Mouse (Mus musculus): ENCODE data around the gene Crybb2. TPM values are rescaled to one million over a fixed set of nuclear protein-coding genes. Genes with fewer than 3 reads are reported as not detected.

The Crybb2 gene
- total RNA-seq, 2 experiments from 2014 or later = not detected

DNA sequence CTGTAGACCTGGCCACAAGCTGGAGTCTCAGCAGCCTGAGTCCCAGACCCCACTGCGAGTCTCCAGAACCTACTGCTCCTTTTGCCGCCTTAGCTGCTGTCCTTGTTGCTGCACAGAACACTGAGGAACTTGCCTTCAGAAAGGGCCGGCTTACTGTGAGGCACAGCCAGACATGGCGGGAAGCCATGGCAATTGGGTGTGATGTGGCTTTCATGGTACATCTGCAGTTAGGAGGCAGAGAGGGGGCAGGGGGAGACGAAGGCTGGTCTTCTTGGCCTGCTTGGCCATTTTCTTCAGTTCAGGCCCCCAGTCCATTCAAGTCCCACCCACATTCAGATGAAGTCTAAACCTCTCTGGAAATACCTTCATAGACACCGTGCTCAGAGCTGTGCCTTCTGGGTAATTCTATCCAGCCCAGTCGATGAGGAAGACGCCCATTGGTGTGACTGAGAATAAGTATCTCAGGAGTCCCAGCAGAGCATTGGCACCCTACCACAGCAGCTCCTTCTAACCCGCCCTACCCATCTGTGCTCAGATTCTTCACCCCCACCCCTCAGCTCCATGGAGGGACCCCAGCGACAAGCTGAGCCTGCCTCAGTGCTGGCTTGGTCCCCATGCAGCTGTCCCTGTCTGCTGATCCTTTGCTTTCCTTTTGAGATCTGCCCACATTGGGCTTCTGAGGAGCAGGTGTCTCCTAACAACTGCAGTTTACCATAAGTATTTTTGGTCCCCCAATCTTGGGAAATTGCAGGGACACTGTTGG is 24.2 kb downstream of the Crybb2 start:
- DNase-seq (ENCODE audit: extremely low spot score in 1 of 2, low spot score in 2 of 2) = peak; percentile 55 to 63
- intact Hi-C loops (cut with DNase I) = loop anchor here (5.0 kb wide), 1 partner anchor 108 kb away; no protein-coding TSS in a partner anchor

DNA sequence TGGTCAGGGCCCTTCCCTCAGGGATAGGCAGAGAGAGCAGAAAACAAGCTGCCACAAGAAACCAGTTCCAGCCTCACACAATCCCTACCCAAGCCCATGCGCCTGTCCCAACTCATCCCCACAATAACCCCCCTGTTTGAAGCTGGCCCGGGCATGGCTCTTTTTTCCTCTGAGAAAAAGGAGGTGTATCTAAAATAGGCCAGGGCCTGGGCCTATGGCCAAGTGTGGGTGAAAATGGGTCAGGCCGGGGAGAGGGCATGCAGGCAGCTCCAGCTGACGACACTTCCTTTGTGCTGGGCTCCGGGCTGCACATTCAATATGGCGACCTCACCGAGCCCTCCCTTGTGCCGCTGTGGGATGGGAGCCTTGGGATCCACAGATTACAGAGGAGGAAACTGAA is 26.4 kb downstream of the Crybb2 start:
- intact Hi-C loops (cut with DNase I) = no loop called here
- DNase-seq (ENCODE audit: extremely low spot score in 1 of 2, low spot score in 2 of 2) = peak; percentile 52 to 69

DNA sequence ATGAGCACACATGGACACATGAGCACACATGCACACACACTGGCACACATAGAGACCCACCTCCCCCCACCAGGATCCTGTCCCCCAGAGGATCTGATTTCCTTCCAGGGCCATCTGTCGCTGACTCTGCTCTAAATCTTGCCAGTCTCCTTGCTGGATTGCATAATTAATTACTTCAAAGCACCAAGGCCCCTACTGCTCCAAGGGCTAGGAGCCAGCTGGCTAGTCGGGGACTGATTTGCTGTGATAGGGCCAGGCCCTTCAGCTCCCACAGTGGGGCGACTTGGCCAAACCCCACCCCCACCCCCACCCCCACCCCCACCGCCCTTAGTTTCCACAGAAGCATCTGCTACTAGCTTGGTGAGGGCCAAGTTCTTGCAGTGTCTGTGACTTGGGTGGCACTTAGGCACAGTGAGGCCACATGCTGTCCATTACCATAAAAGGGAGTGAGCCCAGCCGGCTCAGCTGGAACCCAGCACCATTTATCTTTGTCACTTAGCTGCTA is 28.3 kb downstream of the Crybb2 start:
- DNase-seq (ENCODE audit: extremely low spot score in 1 of 2, low spot score in 2 of 2) = peak; percentile 75 to 83
- intact Hi-C loops (cut with DNase I) = no loop called here

DNA sequence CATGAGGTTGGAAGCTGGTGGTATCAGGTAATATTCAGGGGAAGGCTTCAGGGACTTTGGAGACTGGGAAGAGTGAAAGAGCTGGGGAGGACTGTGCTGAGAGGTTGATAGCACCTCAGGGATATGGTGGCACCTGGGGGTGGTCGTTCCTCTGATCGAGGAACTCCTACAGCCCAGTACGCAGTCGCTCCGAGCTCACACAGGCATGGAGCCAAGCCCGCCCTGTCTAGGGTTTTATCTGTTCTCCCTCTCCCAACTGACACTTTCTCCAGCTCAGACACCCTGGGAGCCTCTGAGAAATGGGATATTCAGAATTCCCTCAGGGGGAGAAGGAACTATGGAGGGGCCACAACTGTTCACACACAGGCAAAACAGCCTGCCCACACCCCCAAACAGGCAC is 29.1 kb downstream of the Crybb2 start:
- intact Hi-C loops (cut with DNase I) = no loop called here
- DNase-seq (ENCODE audit: extremely low spot score in 1 of 2, low spot score in 2 of 2) = peak in 1 of 2 experiments; percentile 63

DNA sequence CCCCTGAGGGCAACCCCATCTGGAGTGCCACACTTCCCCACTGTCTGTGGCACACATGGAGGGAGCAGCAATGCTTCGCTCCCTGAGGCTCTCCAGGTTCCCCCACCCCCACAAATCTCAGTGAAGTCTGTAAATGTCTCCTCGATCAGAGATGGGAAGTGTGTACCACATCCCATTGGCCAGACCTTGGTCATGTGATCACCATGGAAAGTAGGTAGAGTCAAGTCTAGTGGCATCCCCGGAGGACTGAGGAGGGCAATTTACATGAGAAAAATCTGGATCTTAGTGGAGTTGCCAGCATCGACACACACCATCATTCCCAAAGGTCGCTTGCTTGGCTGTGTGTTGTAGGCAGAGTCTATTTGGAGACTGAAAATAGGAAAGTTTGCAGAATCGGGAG is 31.3 kb downstream of the Crybb2 start:
- intact Hi-C loops (cut with DNase I) = no loop called here
- no peak for DNase-seq (ENCODE audit: extremely low spot score in 1 of 2, low spot score in 2 of 2)

DNA sequence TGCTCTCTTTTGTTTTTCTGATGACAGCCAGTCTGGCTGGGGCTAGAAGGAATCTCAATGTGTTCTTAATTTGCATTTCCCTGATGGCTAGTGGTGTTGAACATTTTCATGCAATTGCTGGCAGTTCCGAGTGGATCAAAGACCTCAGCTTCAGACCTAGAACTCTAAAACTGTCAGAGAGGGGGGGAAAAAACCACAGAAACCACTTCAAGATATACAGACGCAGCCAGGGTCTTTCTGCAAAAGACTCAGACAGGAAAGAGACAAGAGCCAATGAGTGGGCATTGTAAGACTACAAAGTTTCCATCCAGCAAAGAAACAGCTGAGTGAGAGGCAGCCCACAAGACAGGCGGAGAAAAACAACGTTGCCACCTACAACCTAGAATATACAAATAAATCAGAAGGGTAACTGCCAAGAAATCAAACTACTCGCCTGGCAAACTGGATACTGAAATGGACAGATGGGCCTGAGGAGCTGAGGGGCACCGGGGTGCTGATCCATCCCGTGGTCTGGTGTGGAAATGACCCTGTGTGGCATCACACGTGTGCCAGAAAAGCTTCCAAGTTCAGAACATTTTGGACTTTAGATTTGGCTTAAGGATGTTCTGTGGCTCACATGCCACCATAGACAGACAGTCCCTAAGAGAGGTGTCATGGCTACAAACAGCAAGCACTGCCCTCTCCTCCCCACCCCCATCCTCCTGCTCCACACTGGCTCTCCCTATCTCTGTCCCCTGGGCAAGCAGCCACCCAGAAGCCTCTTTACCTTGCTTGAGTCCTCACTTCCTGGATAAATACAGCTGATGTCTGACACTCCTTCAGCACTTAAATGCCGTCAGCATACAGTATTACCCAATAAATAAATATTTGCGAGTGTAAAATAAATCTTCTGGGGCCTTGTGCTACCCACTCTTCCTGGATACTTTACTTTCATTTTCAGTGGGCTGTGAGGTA is 34.5 kb downstream of the Crybb2 start:
- intact Hi-C loops (cut with DNase I) = no loop called here
- DNase-seq (ENCODE audit: extremely low spot score in 1 of 2, low spot score in 2 of 2) = no peak

DNA sequence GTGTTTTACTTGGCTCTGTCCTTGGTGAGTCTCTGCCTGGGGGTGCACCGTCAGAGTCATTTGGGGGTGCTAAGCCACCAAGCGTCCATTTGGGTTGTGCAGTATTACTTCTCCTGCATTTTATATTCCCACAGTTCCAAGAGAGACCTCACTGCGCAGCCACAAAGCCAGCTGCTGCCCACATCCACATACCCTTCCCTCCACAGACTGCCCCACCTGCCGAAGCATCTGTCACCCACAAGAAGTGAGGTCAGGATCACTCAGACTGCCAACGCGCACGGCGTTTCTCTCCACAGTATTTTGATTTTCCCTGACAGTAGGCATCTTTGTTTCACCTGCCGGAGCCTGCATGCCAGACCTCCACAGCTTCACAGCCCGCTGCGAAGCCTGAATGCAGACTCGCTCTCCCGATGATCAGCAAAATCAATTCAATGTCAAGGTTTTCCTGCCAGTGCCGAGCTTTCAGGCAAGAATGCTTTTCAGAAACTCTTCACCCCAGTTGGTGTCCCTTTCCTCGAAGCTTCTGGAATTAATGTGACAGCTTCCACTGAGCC is 38.6 kb downstream of the Crybb2 start:
- intact Hi-C loops (cut with DNase I) = no loop called here
- no peak for DNase-seq (ENCODE audit: extremely low spot score in 1 of 2, low spot score in 2 of 2)

DNA sequence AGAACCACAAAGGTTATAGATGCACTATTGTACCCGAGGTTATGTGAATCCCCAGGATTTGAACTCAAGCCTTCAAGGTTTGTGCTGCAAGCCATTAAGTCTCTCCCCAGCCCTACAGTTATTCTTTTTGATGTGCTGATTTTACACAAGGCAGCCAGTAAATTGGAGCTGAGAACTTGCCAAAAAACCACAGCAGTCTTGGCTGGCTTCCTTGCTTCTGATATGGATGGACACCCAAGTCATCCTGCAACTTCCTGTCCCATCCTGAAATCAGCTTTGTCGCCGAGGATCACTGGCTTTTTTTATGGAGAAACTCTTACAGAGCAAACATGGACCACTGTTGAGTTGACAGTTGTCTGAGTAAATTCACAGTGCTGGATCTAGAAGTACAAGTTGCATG is 39.8 kb downstream of the Crybb2 start:
- intact Hi-C loops (cut with DNase I) = no loop called here
- DNase-seq (ENCODE audit: extremely low spot score in 1 of 2, low spot score in 2 of 2) = no peak

DNA sequence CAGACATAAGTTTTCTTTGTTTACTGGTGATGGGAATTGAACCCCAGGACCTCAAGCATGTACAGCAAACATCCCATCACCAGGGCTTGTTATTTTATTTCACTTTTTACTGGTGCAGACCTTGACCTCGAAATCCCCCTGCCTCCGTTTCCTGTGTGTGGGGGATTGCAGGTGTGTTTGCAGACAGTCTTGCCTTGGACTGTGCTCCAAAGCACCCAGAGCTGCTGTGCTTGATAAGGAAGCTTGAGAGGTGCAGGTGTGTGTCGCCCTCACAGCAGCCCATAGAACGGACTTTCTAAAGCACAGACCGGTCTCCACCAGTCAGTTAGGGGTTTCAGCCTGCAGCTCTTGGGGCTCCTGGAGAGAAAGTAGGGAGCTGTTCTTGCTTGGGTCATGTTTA is 43.2 kb downstream of the Crybb2 start:
- DNase-seq (ENCODE audit: extremely low spot score in 1 of 2, low spot score in 2 of 2) = no peak
- intact Hi-C loops (cut with DNase I) = no loop called here

DNA sequence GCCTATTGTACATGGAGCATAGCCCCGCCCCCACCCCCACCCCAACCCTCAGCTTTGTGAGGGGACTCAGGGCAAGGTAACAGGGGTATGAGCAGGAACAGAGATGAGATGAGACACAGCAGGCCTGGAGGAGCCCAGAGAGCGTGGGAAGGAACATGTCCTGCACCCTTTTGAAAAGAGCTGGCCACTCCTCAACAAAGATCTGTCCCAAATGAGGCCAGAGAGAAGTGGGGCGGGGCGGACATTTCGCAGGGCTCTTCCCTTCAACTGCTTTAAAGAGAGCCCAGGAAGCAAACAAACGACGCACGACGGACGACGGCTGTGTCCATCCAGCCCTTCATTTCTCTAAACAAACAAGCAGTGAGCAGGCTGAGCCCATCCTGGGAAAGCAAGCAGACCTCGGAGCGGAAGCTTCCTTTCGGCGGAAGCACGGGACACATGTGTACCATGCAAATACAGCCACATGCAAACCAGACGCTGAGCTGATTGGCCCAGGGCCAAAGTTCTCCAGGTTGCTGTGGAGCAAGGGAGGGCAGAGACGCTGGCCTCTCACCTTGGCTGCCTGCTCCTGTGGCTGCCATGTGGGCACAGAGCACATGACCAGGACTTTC is 45.7 kb downstream of the Crybb2 start:
- intact Hi-C loops (cut with DNase I) = no loop called here
- peak in 1 of 2 experiments; percentile 81 for DNase-seq (ENCODE audit: extremely low spot score in 1 of 2, low spot score in 2 of 2)

DNA sequence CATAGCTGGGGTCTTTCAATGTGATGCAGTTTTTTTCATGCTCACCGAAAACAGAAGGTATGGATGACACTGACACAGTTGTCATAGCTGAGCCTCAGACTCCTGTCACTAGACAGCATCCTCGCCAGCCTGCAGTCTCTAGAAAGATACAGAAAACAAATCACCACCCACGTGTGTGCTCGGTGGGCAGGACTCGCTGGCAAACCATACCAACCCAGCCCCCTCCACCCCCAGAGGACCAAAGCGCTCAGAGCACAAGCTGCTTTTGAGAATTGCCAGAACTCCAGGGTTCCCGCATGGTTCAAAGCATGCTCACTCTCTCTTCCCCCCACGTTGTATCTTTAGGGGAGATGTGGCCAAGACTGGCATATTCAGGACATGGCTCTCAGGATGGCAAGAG is 51.7 kb downstream of the Crybb2 start:
- DNase-seq (ENCODE audit: extremely low spot score in 1 of 2, low spot score in 2 of 2) = peak; percentile 56 to 60
- intact Hi-C loops (cut with DNase I) = loop anchor here (5.0 kb wide), 1 partner anchor 34 kb away; no protein-coding TSS in a partner anchor

DNA sequence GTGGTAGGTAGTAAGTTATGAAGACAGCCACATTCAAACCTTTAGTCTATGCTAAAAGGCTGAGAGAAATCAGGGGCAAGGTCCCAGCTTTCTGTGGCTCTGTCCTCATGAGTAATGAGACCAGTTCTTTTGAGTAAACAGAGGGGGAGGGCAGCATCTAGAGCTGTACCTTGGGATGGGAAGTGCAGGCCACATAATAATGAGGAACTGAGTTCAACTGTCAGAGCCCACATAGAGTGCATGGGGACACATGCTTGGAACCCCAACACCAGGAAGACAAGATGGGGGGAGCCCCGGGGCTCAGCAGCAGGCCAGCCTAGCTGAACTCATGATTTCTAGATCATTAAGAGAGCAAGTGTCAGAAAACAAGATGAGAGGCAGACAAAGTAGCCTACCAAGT is 52.9 kb downstream of the Crybb2 start:
- DNase-seq (ENCODE audit: extremely low spot score in 1 of 2, low spot score in 2 of 2) = no peak
- intact Hi-C loops (cut with DNase I) = loop anchor here (5.0 kb wide), 1 partner anchor 35 kb away; no protein-coding TSS in a partner anchor

DNA sequence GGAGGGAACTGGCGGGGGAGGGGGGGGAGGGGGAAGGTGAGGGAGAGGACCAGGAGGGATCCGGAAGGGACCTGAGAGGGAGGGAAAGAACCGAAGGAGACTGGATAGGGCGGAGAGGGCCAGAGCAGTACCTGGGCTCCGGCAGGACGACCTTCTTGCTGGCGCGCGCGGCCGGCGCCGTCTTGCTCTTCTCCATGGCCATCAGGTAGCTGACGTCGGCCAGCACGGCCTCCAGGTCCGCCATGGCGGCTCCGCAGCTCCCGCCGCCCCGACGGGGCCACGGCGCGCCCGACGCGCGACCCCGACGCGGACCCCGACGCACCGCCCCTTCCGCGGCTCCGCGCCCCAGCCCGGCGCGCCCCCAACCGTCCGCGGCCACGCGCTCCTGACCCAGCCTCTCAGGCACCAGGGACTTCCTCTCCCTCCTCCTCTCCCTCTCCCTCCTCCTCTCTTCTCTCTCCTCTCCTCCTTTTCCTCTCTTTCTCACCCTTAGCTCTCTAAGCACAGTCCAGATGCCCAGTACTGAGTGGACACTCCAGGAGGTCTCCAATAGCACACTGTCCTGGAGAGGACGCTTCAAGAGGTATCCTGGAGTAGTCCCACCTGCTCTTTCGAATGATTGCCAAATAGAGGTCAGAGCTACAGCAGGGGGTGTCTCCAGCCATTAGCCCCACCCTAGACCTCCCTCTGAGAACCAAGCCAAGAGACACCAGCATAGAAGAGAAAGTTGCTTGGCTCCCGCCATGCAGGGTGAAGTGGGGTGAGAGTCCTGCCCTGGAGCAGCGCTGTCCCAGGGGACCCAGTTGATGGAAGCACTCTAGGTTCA is 54.5 kb downstream of the Crybb2 start, which contains the start of gene Grk3:
Gene Grk3, minus strand, starts transcription at position 556 of the 826 bp plus-strand sequence.
- intact Hi-C loops (cut with DNase I) = loop anchor here (5.0 kb wide), 1 partner anchor 37 kb away; no protein-coding TSS in a partner anchor
- DNase-seq (ENCODE audit: extremely low spot score in 1 of 2, low spot score in 2 of 2) = peak in 1 of 2 experiments; percentile 82

DNA sequence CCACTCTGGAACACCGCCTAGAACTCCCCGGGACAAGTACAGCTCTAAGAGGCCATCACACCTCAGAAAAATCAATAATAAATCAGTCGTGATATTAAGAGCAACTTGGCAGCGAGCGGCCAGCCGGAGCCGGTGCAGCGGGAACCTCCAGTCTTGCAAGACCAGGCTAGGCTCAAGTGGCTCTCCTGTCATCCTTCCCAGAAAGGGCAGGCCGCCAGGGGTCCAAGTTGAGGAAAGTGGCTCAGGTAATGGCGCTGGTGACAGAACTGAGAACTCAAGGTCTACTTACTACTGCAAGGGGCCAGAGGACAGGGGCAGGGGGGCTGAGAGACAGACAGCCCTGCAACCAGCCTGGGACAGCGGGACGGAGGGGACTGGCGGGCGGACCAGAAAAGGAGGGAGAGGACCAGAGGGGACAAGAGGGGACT is 55.1 kb downstream of the Crybb2 start:
- intact Hi-C loops (cut with DNase I) = loop anchor here (5.0 kb wide), 2 partner anchors 37 to 53 kb away; no protein-coding TSS in a partner anchor
- peak in 1 of 2 experiments; percentile 57 for DNase-seq (ENCODE audit: extremely low spot score in 1 of 2, low spot score in 2 of 2)

DNA sequence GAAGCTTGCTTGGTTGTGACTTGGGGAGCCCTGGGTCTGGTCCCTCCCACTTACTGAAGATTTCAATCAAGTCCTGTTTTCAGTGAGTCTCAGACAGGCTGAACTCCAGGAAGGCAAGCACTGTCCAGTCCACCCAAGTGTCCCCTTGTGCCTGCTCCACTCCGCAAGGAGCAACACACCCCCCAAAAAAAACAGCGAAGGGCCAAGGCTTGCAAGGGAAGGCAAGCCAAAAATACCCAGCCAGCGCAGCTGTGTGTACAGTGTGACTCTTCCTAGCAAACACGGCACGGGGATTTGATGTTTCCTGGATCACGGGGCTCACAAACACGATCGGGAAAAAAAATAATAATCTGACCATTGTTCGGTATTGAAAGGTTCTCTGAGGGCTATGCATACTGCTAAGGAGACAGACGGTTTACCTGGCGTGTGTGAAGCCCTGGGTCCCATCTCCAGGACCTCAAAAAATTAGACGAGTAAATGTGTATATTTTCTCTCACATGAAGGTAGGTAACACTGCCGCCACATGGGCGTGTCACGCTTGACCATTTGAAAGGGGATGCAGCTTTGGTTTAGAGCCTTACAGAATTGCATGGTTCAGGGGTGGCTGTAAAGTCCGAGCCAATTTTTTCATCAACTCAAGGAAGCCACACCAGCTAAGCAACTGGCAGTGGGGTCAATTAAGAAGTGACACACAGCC is 55.7 kb downstream of the Crybb2 start:
- DNase-seq (ENCODE audit: extremely low spot score in 1 of 2, low spot score in 2 of 2) = peak in 1 of 2 experiments; percentile 51
- intact Hi-C loops (cut with DNase I) = loop anchor here (5.0 kb wide), 1 partner anchor 52 kb away; no protein-coding TSS in a partner anchor

DNA sequence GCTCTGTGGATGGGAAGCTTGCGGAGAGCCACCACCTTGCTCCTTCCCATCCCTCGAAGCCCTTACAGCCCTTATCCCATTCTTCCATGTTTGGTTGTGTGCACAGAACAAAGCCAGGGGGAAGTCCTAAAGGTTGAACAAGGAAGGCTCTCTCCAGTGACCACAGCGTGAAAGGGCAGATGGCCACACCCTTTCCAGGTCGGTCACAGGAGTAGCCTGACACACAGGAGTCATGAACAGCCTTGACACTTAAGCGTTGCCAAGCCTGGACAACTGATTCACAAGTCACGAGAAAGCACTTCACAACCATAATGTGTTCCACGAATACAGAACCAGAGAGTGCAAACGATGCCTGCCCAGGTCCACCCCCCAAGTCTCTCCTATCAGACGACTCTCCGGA is 58.0 kb downstream of the Crybb2 start:
- no peak for DNase-seq (ENCODE audit: extremely low spot score in 1 of 2, low spot score in 2 of 2)
- intact Hi-C loops (cut with DNase I) = loop anchor here (5.0 kb wide), 1 partner anchor 50 kb away; no protein-coding TSS in a partner anchor

Measured in left cerebral cortex, postnatal 10 days (tissue).